Mouse (Mus musculus): Measurements from ENCODE around the gene Ptrh1.
A peak's percentile ranks its signal among the peaks of the same experiment; 100 is the strongest.

- no peak for TF ChIP-seq CTCF (IDR thresholded peaks at IDR 0.05; ENCODE audit: low read depth)
- peak; percentile 58 for TF ChIP-seq EP300 (IDR thresholded peaks at IDR 0.05; ENCODE audit: low read depth)
Observed at GRCm38 (mm10) chr2:32768661-32769285, 6.8 kb upstream of the Ptrh1 start.

Measured in liver, embryonic 14.5 days (tissue).